Comparison of ENCODE assay signal across 20 mouse cellular contexts in genomic region chr10:43502599-43502998, GRCm38 (mm10). TPM values are rescaled to one million over a fixed set of nuclear protein-coding genes. Genes with fewer than 3 reads are reported as not detected.
DNase-seq lines count a peak whose midpoint lies in the region; ATAC-seq and TF ChIP-seq lines count a peak whose summit lies in the region.
"Had no signal": no experiment of that assay in that cellular context is flagged by ENCODE, and none has a peak within 500 bp of the region (broad histone marks: within the 10 kb centered on the region; RNA-seq: fewer than 3 reads in every experiment).

No protein-coding gene starts in this region.

- intact Hi-C loops in left cerebral cortex, postnatal 14 days (cut with DNase I) = no loop called here

- no peak for TF ChIP-seq CTCF in forebrain, postnatal 0 days (IDR thresholded peaks at IDR 0.05; ENCODE audit: low read depth)

- ATAC-seq in hindbrain, embryonic 14.5 days (ENCODE audit: low FRiP score) = peak; percentile 40; the same call in 1 of the 2 replicates
- ATAC-seq in hindbrain, embryonic 11.5 days (ENCODE audit: low FRiP score) = no peak
- ATAC-seq in forebrain, postnatal 0 days = peak; percentile 65

- peaks cover 30% of the 10 kb centered on the region for H3K36me3 ChIP-seq in hindbrain, embryonic 14.5 days (replicated peaks; ENCODE audit: control insufficient read depth, insufficient read depth)
- peaks cover 4% of the 10 kb centered on the region; the same call in 1 of the 2 replicates for H3K36me3 ChIP-seq in hindbrain, embryonic 11.5 days (ENCODE audit: control insufficient read depth, insufficient read depth, low read length)
- H3K36me3 ChIP-seq in forebrain, postnatal 0 days (ENCODE audit: insufficient read depth) = peaks cover 27% of the 10 kb centered on the region

- no peak overlapping the region for H3K4me2 ChIP-seq in hindbrain, embryonic 14.5 days (replicated peaks)
- H3K4me2 ChIP-seq in hindbrain, embryonic 11.5 days (replicated peaks; ENCODE audit: low read depth, low read length) = no peak overlapping the region
- no peak overlapping the region for H3K4me2 ChIP-seq in forebrain, postnatal 0 days (ENCODE audit: low read depth)
- H3K4me2 ChIP-seq: embryonic facial prominence, embryonic 12.5 days; liver, embryonic 11.5 days had no signal

- H3K9me3 ChIP-seq in hindbrain, embryonic 14.5 days (ENCODE audit: control insufficient read depth, low read length) = no peaks in the 10 kb centered on the region
- H3K9me3 ChIP-seq in hindbrain, embryonic 11.5 days (ENCODE audit: control insufficient read depth, low read length) = no peaks in the 10 kb centered on the region
- no peaks in the 10 kb centered on the region for H3K9me3 ChIP-seq in forebrain, postnatal 0 days (ENCODE audit: low read length)
- H3K9me3 ChIP-seq: embryonic facial prominence, embryonic 12.5 days; heart, embryonic 10.5 days; limb, embryonic 10.5 days had no signal

- 85% methylated on average over 4 of the region's 4 CpGs for WGBS in hindbrain, embryonic 14.5 days
- WGBS in hindbrain, embryonic 11.5 days = over 99% methylated on average over 4 of the region's 4 CpGs
- WGBS in forebrain, postnatal 0 days = 66% methylated on average over 4 of the region's 4 CpGs

- no peaks in the 10 kb centered on the region for H3K4me1 ChIP-seq in hindbrain, embryonic 14.5 days (replicated peaks; ENCODE audit: control insufficient read depth, insufficient read depth, low read length)
- no peaks in the 10 kb centered on the region for H3K4me1 ChIP-seq in hindbrain, embryonic 11.5 days (replicated peaks; ENCODE audit: control insufficient read depth, insufficient read depth, low read length)
- no peaks in the 10 kb centered on the region for H3K4me1 ChIP-seq in forebrain, postnatal 0 days (ENCODE audit: insufficient read depth)
- H3K4me1 ChIP-seq: embryonic facial prominence, embryonic 12.5 days; heart, embryonic 10.5 days; limb, embryonic 10.5 days had no signal

- no peak overlapping the region for H3K27ac ChIP-seq in hindbrain, embryonic 14.5 days
- no peak overlapping the region for H3K27ac ChIP-seq in hindbrain, embryonic 11.5 days (ENCODE audit: low read depth, low read length)
- 0 out of 2 replicates have a peak overlapping the region, but pooled peaks have one; percentile 4 for H3K27ac ChIP-seq in forebrain, postnatal 0 days (ENCODE audit: low read depth, low read length)
- H3K27ac ChIP-seq: embryonic facial prominence, embryonic 12.5 days; heart, embryonic 10.5 days; limb, embryonic 10.5 days had no signal

- no peak overlapping the region for H3K9ac ChIP-seq in hindbrain, embryonic 14.5 days
- H3K9ac ChIP-seq in hindbrain, embryonic 11.5 days (ENCODE audit: low read depth, low read length) = no peak overlapping the region
- no peak overlapping the region for H3K9ac ChIP-seq in forebrain, postnatal 0 days
- H3K9ac ChIP-seq: embryonic facial prominence, embryonic 12.5 days had no signal

- H3K27me3 ChIP-seq in hindbrain, embryonic 14.5 days (ENCODE audit: control insufficient read depth, insufficient read depth, low read length) = no peaks in the 10 kb centered on the region
- H3K27me3 ChIP-seq in hindbrain, embryonic 11.5 days (ENCODE audit: control insufficient read depth, insufficient read depth, low read length) = no peaks in the 10 kb centered on the region
- H3K27me3 ChIP-seq in forebrain, postnatal 0 days (ENCODE audit: insufficient read depth, low read length) = no peaks in the 10 kb centered on the region
- H3K27me3 ChIP-seq: embryonic facial prominence, embryonic 12.5 days had no signal

- no peak for DNase-seq in hindbrain, embryonic 14.5 days (ENCODE audit: low spot score)
- no peak for DNase-seq in hindbrain, embryonic 11.5 days (ENCODE audit: low spot score)
- DNase-seq in cerebellum, adult 11-12 months = peak; percentile 60
- DNase-seq in cerebellum, adult 9-10 months = peak; percentile 68
- DNase-seq in forebrain, postnatal 0 days = peak; percentile 35
- DNase-seq in heart, adult 18-20 months = no peak
- DNase-seq in left cerebral cortex, postnatal 14 days (ENCODE audit: low spot score in 2 of 2) = no peak
- DNase-seq: adrenal gland, postnatal 14 days; gastrocnemius, postnatal 36 days; kidney, adult 18-20 months; kidney, postnatal 10 days; lung, adult 18-20 months; lung, postnatal 14 days; thymus, postnatal 25 days had no signal

- H3K4me3 ChIP-seq in hindbrain, embryonic 14.5 days (replicated peaks; ENCODE audit: low read length) = no peak overlapping the region
- no peak overlapping the region for H3K4me3 ChIP-seq in hindbrain, embryonic 11.5 days (ENCODE audit: low read depth, low read length)
- H3K4me3 ChIP-seq in forebrain, postnatal 0 days (ENCODE audit: low read depth, low read length) = no peak overlapping the region
- H3K4me3 ChIP-seq: embryonic facial prominence, embryonic 12.5 days; erythroblast, embryonic 14.5 days; heart, embryonic 10.5 days; limb, embryonic 10.5 days; myocyte had no signal

RNA-seq across cellular contexts. Expression of gene Gm9803, which starts 21.3 kb away (rescaled TPM):
- polyA plus RNA-seq in hindbrain, embryonic 14.5 days (2014; fragmentation: Nextera tagmentation; extraction: Ambion mirVana) = 14.5 and 25.4 TPM in 2 replicates
- 9.6 and 16.8 TPM in 2 replicates for polyA plus RNA-seq in hindbrain, embryonic 11.5 days (2014; fragmentation: Nextera tagmentation; extraction: Ambion mirVana)
- 39.4 and 42.3 TPM in 2 replicates for total RNA-seq in forebrain, postnatal 0 days (2014; rRNA removed)
- polyA plus RNA-seq in forebrain, postnatal 0 days (2015; fragmentation: Nextera tagmentation; extraction: Ambion mirVana) = 16.4 and 23.1 TPM in 2 replicates
- 1 to 10 TPM; 8.0 to 9.8 TPM for total RNA-seq in heart, adult 18-20 months (2021)
- total RNA-seq in left cerebral cortex, postnatal 14 days (2021) = 1 to 10 TPM; 4.0 to 6.4 TPM

RNA-seq across cellular contexts. Expression of gene Bend3, which starts 24.0 kb away (rescaled TPM):
- 3.1 and 4.8 TPM in 2 replicates for polyA plus RNA-seq in hindbrain, embryonic 14.5 days (2014; fragmentation: Nextera tagmentation; extraction: Ambion mirVana)
- 8.7 and 8.8 TPM in 2 replicates for polyA plus RNA-seq in hindbrain, embryonic 11.5 days (2014; fragmentation: Nextera tagmentation; extraction: Ambion mirVana)
- total RNA-seq in forebrain, postnatal 0 days (2014; rRNA removed) = 8.5 and 11.1 TPM in 2 replicates
- polyA plus RNA-seq in forebrain, postnatal 0 days (2015; fragmentation: Nextera tagmentation; extraction: Ambion mirVana) = 2.0 and 2.2 TPM in 2 replicates
- 1 to 10 TPM; 4.0 to 4.2 TPM for total RNA-seq in heart, adult 18-20 months (2021)
- 1 to 10 TPM; 4.5 to 4.9 TPM for total RNA-seq in left cerebral cortex, postnatal 14 days (2021)

RNA-seq across cellular contexts. Expression of gene 1700021F05Rik, which starts 38.2 kb away (rescaled TPM):
- polyA plus RNA-seq in hindbrain, embryonic 14.5 days (2014; fragmentation: Nextera tagmentation; extraction: Ambion mirVana) = 66.1 and 66.7 TPM in 2 replicates
- polyA plus RNA-seq in hindbrain, embryonic 11.5 days (2014; fragmentation: Nextera tagmentation; extraction: Ambion mirVana) = 70.4 and 76.2 TPM in 2 replicates
- total RNA-seq in forebrain, postnatal 0 days (2014; rRNA removed) = 33.7 and 35.2 TPM in 2 replicates
- 81.3 and 93.3 TPM in 2 replicates for polyA plus RNA-seq in forebrain, postnatal 0 days (2015; fragmentation: Nextera tagmentation; extraction: Ambion mirVana)
- 100 to 1,000 TPM; 121 to 126 TPM for total RNA-seq in heart, adult 18-20 months (2021)
- 10 to 100 TPM; 44.3 to 45.1 TPM for total RNA-seq in left cerebral cortex, postnatal 14 days (2021)

Comparison
In these comparisons a context has a peak if more than half of its experiments do, and no peak if none do; other contexts are left out.
1. DNase-seq: peak in cerebellum, adult 11-12 months (single experiment), cerebellum, adult 9-10 months (single experiment) and forebrain, postnatal 0 days (single experiment); none in hindbrain, embryonic 14.5 days (single experiment), hindbrain, embryonic 11.5 days (single experiment), heart, adult 18-20 months (0 of 2) and left cerebral cortex, postnatal 14 days (0 of 2).